Mouse (Mus musculus) hindbrain, postnatal 0 days (tissue): ENCODE data around the gene C2cd5. TPM values are rescaled to one million over a fixed set of nuclear protein-coding genes. Genes with fewer than 3 reads are reported as not detected.
A peak's percentile ranks its signal among the peaks of the same experiment; 100 is the strongest.

Experiments used
- ATAC-seq: fragments of 200-750 bp; cut with Nextera tagmentation; 2 replicates; pipeline ENCODE4 v1.8.0; 2017; ENCODE audit warnings: mild to moderate bottlenecking, moderate TSS enrichment, moderate library complexity
- DNase-seq: peaks from one replicate; pipeline ENCODE4 v3.0.0-alpha.2; 2015; ENCODE audit warnings: low spot score
- H3K27ac ChIP-seq: fragments of 300-500 bp; sonication (generic); 2 replicates; pipeline ENCODE4 v1.5.1; 2014; ENCODE audit warnings: mild to moderate bottlenecking
- H3K27me3 ChIP-seq: fragments of 300-500 bp; sonication (generic); 2 replicates; pipeline ENCODE4 v1.6.1; 2014; ENCODE audit warnings: low read length, mixed read lengths; ENCODE audit not compliant: insufficient read depth
- H3K36me3 ChIP-seq: fragments of 300-500 bp; sonication (generic); 2 replicates; pipeline ENCODE4 v1.6.1; 2014; ENCODE audit warnings: low read length, mixed read lengths; ENCODE audit not compliant: insufficient read depth
- H3K4me1 ChIP-seq: fragments of 300-500 bp; sonication (generic); 2 replicates; pipeline ENCODE4 v1.6.1; 2014; ENCODE audit warnings: antibody characterized with exemption, low read length, mixed read lengths; ENCODE audit not compliant: insufficient read depth
- H3K4me2 ChIP-seq: fragments of 300-500 bp; sonication (generic); 2 replicates; pipeline ENCODE4 v1.6.1; 2014; ENCODE audit warnings: low read depth, mild to moderate bottlenecking, low read length, moderate library complexity, mixed read lengths
- H3K4me3 ChIP-seq: fragments of 300-500 bp; sonication (generic); 2 replicates; pipeline ENCODE4 v1.5.1; 2014; ENCODE audit warnings: low read length
- H3K9ac ChIP-seq: fragments of 300-500 bp; sonication (generic); replicated peaks from 2 replicates; pipeline ENCODE4 v1.6.1; 2014; ENCODE audit warnings: mild to moderate bottlenecking, low read length, moderate library complexity, mixed read lengths
- H3K9me3 ChIP-seq: fragments of 300-500 bp; sonication (generic); 2 replicates; pipeline ENCODE4 v1.6.1; 2016; ENCODE audit warnings: low read length, mixed read lengths
- CTCF ChIP-seq: IDR thresholded peaks from 2 replicates; pipeline ENCODE4 v1.5.1; 2016; ENCODE audit warnings: antibody characterized with exemption, control low read depth, low read depth
- WGBS: fragments of 180-500 bp; shearing (Covaris S2); extraction: QIAGEN DNeasy Blood & Tissue Kit; methylation state at CpG from one replicate; pipeline ENCODE4 v1.1.7; 2014; 5-methylcytosine and 5-hydroxymethylcytosine counted together
- polyA plus RNA-seq: library from polyadenylated mRNA; unstranded; fragments of >200 nt; fragmentation: Nextera tagmentation; extraction: Ambion mirVana; gene quantifications from 2 replicates; pipeline ENCODE4 v1.2.1, GENCODE M21; 2015
- total RNA-seq: library from RNA; depleted of rRNA; stranded (reverse); fragments of >200 nt; gene quantifications from 2 replicates; pipeline ENCODE4 v1.2.3, GENCODE M21; 2014; rRNA removed

Gene C2cd5
- total and polyA plus RNA-seq, 2 experiments from 2014 or later: 24.4 to 38.2 TPM

GRCm38 (mm10) chr6:142964076-142964530 is 135.8 kb downstream of the C2cd5 start, which contains the start of gene St8sia1:
Gene St8sia1, minus strand, starts transcription at chr6:142964452.
- WGBS: 2% methylated on average over 35 of the region's 45 CpGs
- H3K27ac ChIP-seq: peak within 1 kb of the TSS; percentile 96
- ATAC-seq: peak; percentile 78
- H3K4me2 ChIP-seq: peak within 1 kb of the TSS; percentile 86
- H3K4me1 ChIP-seq: peaks cover 9% of the 10 kb centered on the region
- TF ChIP-seq CTCF: no peak
- peak; percentile 79 for DNase-seq
- H3K36me3 ChIP-seq: no peaks in the 10 kb centered on the region
- H3K9ac ChIP-seq: peak within 1 kb of the TSS; percentile 86
- H3K27me3 ChIP-seq: no peaks in the 10 kb centered on the region
- H3K4me3 ChIP-seq: peak within 1 kb of the TSS; percentile 70
- no peaks in the 10 kb centered on the region for H3K9me3 ChIP-seq

- peak overlapping the region; percentile 70 for H3K4me3 ChIP-seq
- ATAC-seq (peak; percentile 4; the same call in 1 of the 2 replicates), DNase-seq (peak; percentile 17)
- H3K27ac ChIP-seq: peak overlapping the region; percentile 96
- no peak for TF ChIP-seq CTCF
- 12% methylated on average over 30 of the region's 30 CpGs for WGBS
- no peaks in the 10 kb centered on the region for H3K36me3 ChIP-seq
- peak overlapping the region; percentile 86 for H3K9ac ChIP-seq
- peak overlapping the region; percentile 86 for H3K4me2 ChIP-seq
- no peaks in the 10 kb centered on the region for H3K27me3 ChIP-seq
- no peaks in the 10 kb centered on the region for H3K9me3 ChIP-seq
- peaks cover 9% of the 10 kb centered on the region for H3K4me1 ChIP-seq
Observed at GRCm38 (mm10) chr6:142963480-142964075, 136.4 kb downstream of the C2cd5 start.

GRCm38 (mm10) chr6:142962881-142963280 is 137.1 kb downstream of the C2cd5 start:
- H3K36me3 ChIP-seq: no peaks in the 10 kb centered on the region
- 80% methylated on average over 14 of the region's 14 CpGs for whole genome bisulfite sequencing
- no peaks in the 10 kb centered on the region for H3K27me3 ChIP-seq
- peak overlapping the region; percentile 86 for H3K4me2 ChIP-seq
- H3K4me1 ChIP-seq: peaks cover 9% of the 10 kb centered on the region
- ATAC-seq: no peak
- H3K9me3 ChIP-seq: no peaks in the 10 kb centered on the region
- H3K4me3 ChIP-seq: peak overlapping the region; percentile 70
- no peak for DNase-seq
- TF ChIP-seq CTCF: no peak
- peak overlapping the region; percentile 96; the same call in 1 of the 2 replicates for H3K27ac ChIP-seq
- peak overlapping the region; percentile 86 for H3K9ac ChIP-seq

- H3K27me3 ChIP-seq: no peaks in the 10 kb centered on the region
- H3K4me2 ChIP-seq: peak overlapping the region; percentile 86
- TF ChIP-seq CTCF: no peak
- no peaks in the 10 kb centered on the region for H3K36me3 ChIP-seq
- no peak for ATAC-seq
- H3K27ac ChIP-seq: no peak overlapping the region
- no peaks in the 10 kb centered on the region for H3K9me3 ChIP-seq
- 0 out of 2 replicates have a peak overlapping the region, but pooled peaks have one; percentile 86 for H3K9ac ChIP-seq
- DNase-seq: no peak
- peaks cover 9% of the 10 kb centered on the region for H3K4me1 ChIP-seq
- WGBS: 64% methylated on average over 10 of the region's 10 CpGs
- H3K4me3 ChIP-seq: peak overlapping the region; percentile 70
Observed at GRCm38 (mm10) chr6:142962476-142962875, 137.5 kb downstream of the C2cd5 start.

DNA sequence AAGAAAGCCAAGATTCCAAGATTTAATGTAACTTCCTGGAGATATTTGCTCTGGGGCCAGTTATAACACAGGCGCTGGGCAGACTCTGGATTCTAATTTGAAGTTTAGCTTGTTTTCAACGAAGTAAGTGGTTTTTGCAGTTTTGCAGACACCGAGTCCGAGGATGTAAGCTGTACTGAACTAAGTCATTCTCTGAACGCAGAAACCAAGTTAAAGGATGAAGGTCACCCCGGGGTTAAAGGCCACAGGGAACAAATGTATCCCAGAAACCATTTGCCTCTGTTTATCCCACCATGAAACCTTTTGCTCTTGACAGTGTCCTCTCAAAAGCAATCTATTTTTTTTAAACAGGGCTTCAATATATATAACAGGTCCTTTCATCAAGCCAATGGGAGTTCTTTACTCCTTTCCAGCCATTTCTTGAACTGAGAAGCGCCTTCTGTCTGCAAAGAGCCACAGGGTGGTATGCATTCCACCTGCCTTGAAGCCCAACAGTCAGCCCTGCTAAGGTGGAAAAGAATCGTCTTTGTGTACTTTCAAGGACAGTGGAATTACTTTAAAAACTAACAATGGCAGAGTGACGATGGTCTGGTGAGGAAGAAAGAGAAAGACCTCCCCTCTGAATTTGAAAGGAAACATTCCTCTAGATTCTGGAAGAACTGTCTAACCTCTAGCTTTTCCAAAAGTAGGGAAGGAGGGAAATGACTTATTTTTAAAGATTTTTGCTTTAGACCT is 138.1 kb downstream of the C2cd5 start:
- no peak for ATAC-seq
- H3K4me1 ChIP-seq: peaks cover 9% of the 10 kb centered on the region
- no peaks in the 10 kb centered on the region for H3K36me3 ChIP-seq
- 77% methylated on average over 9 of the region's 9 CpGs for WGBS
- H3K4me3 ChIP-seq: peak overlapping the region; percentile 70
- no peak overlapping the region for H3K9ac ChIP-seq
- no peaks in the 10 kb centered on the region for H3K27me3 ChIP-seq
- TF ChIP-seq CTCF: no peak
- peak overlapping the region; percentile 86 for H3K4me2 ChIP-seq
- no peak for DNase-seq
- H3K9me3 ChIP-seq: no peaks in the 10 kb centered on the region
- H3K27ac ChIP-seq: no peak overlapping the region

Other genes with a start within 250 kb of the C2cd5 start
- gene St8sia1, start 135.7 kb downstream of the C2cd5 start, total RNA-seq: 14.8 and 18.0 TPM in 2 replicates
- gene St8sia1, start 135.7 kb downstream of the C2cd5 start, polyA plus RNA-seq: 3.2 and 3.7 TPM in 2 replicates
- 100 and 111 TPM in 2 replicates for gene Etnk1, start 67.1 kb upstream of the C2cd5 start, total RNA-seq
- 31.8 and 33.2 TPM in 2 replicates for gene Etnk1, start 67.1 kb upstream of the C2cd5 start, polyA plus RNA-seq